Mouse (Mus musculus) hindbrain, embryonic 15.5 days (tissue): ENCODE measurements at regions not wholly inside any gene's neighbourhood (a gene's known extent, or its start where the extent isn't known, plus 50 kb on each side); places are given as distances from the start of the nearest gene placed in this dataset.

Experiments
- ATAC-seq: fragments of 200-750 bp; cut with Nextera tagmentation; 2 replicates; pipeline ENCODE4 v1.8.0; 2017; ENCODE audit warnings: low read depth, moderate number of reproducible peaks, moderate TSS enrichment; ENCODE audit not compliant: low FRiP score
- H3K27ac ChIP-seq: fragments of 300-500 bp; sonication (generic); replicated peaks from 2 replicates; pipeline ENCODE4 v1.5.1; 2015; ENCODE audit warnings: mild to moderate bottlenecking, inconsistent platforms
- H3K27me3 ChIP-seq: fragments of 300-500 bp; sonication (generic); 2 replicates; pipeline ENCODE4 v1.6.1; 2015; ENCODE audit warnings: control low read depth, inconsistent platforms
- H3K36me3 ChIP-seq: fragments of 300-500 bp; sonication (generic); 2 replicates; pipeline ENCODE4 v1.6.1; 2015; ENCODE audit warnings: control low read depth, inconsistent platforms
- H3K4me1 ChIP-seq: fragments of 300-500 bp; sonication (generic); replicated peaks from 2 replicates; pipeline ENCODE4 v1.6.1; 2015; ENCODE audit warnings: control low read depth, inconsistent platforms
- H3K4me2 ChIP-seq: fragments of 300-500 bp; sonication (generic); 2 replicates; pipeline ENCODE4 v1.6.1; 2015; ENCODE audit warnings: moderate library complexity, mild to moderate bottlenecking, inconsistent platforms
- H3K4me3 ChIP-seq: fragments of 300-500 bp; sonication (generic); 2 replicates; pipeline ENCODE4 v1.5.1; 2015; ENCODE audit warnings: mild to moderate bottlenecking, inconsistent platforms
- H3K9ac ChIP-seq: fragments of 300-500 bp; sonication (generic); 2 replicates; pipeline ENCODE4 v1.6.1; 2015; ENCODE audit warnings: inconsistent platforms
- H3K9me3 ChIP-seq: fragments of 300-500 bp; sonication (generic); 2 replicates; pipeline ENCODE4 v1.6.1; 2016; ENCODE audit warnings: control low read depth, inconsistent platforms
- WGBS: fragments of 180-500 bp; shearing (Covaris S2); methylation state at CpG from one replicate; pipeline ENCODE4 v1.1.7; 2015; 5-methylcytosine and 5-hydroxymethylcytosine counted together

- Histone ChIP-seq H3K36me3 (no peaks in the 10 kb centered on the region), H3K4me2 (no peak overlapping the region), H3K4me3 (no peak overlapping the region), H3K9ac (no peak overlapping the region), H3K9me3 (no peaks in the 10 kb centered on the region), H3K27me3 (no peaks in the 10 kb centered on the region), H3K27ac (0 out of 2 replicates have a peak overlapping the region, but pooled peaks have one; percentile 30), H3K4me1 (peaks cover 6% of the 10 kb centered on the region; the same call in 1 of the 2 replicates)
- ATAC-seq = no peak
- 62% methylated on average over 8 of the region's 8 CpGs for WGBS
These were observed 108.5 kb upstream of the Rxfp2 start for GRCm38 (mm10) chr5:149909971-149910370.

DNA sequence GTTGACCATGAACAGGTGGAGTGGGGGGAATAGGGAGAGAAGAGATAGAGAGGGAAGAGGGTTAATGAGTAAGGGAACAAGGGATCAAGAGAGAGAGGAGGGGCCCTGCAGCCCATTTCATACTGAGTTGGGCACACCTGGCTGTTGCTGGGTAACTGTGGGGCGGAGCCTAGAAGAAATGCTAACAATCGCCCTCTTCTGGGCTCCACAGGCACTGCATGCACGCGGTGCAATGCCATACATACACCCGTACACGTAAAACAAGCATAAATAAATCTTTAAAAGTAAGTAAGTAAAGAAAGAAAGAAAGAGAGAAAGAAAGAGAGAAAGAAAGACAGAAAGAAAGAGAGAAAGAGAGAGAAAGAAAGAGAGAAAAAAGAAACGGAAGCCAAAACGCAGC lies 106.5 kb upstream of the Rxfp2 start:
- Histone ChIP-seq H3K4me2 (no peak overlapping the region), H3K27ac (no peak overlapping the region), H3K27me3 (no peaks in the 10 kb centered on the region), H3K4me1 (peaks cover 6% of the 10 kb centered on the region; the same call in 1 of the 2 replicates), H3K9ac (no peak overlapping the region), H3K9me3 (no peaks in the 10 kb centered on the region), H3K36me3 (no peaks in the 10 kb centered on the region), H3K4me3 (no peak overlapping the region)
- no peak for ATAC-seq
- 90% methylated on average over 8 of the region's 8 CpGs for WGBS

- Histone ChIP-seq H3K27ac (no peak overlapping the region), H3K4me2 (no peak overlapping the region), H3K36me3 (no peaks in the 10 kb centered on the region), H3K9me3 (no peaks in the 10 kb centered on the region), H3K27me3 (no peaks in the 10 kb centered on the region), H3K4me3 (no peak overlapping the region), H3K9ac (no peak overlapping the region), H3K4me1 (no peaks in the 10 kb centered on the region)
- no peak for ATAC-seq
These were observed 102.7 kb upstream of the Rxfp2 start for GRCm38 (mm10) chr5:149915761-149916160.

DNA sequence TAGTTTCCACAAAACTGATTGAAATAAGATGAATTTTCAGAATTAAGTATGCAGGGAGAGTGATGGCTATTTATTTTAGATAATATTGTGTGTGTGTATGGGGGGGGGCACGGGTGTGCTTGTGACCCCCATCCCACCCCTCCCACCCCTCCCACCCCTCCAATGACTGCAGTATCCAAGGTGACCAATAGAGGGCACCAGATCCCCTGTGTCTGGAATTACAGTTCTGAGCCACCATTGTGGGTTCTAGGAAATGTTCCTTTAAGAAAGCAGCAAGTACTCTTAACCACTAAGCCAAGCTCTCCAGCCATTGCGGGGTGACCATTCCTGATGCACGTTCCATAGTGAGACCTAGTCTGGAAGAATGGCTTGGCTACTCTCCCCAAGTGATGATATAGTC lies 101.1 kb upstream of the Rxfp2 start:
- no peaks in the 10 kb centered on the region for H3K27me3 ChIP-seq
- H3K36me3 ChIP-seq = no peaks in the 10 kb centered on the region
- H3K4me2 ChIP-seq = no peak overlapping the region
- no peak overlapping the region for H3K4me3 ChIP-seq
- H3K27ac ChIP-seq = no peak overlapping the region
- no peak for ATAC-seq
- H3K9me3 ChIP-seq = no peaks in the 10 kb centered on the region
- H3K9ac ChIP-seq = no peak overlapping the region
- WGBS = 26% methylated on average over 3 of the region's 3 CpGs
- no peaks in the 10 kb centered on the region for H3K4me1 ChIP-seq

DNA sequence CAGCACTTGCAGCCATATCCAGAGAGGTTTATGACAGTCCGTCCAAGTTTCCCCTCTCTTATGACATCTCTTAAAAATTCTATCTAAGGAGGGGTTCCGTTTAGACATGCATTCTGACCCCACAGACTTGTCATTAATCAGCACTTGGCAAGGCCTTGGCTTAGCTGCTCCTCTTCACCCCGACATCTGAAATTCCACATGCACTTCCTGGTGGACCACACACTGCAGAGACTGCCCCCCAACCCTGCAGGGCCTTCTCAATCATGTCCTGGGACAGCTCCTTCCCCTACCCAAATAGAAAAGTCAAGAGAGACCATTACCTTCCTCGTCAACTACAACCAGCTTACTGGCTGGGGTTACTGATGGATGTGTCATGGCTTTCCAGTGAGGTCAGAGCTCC lies 99.4 kb upstream of the Rxfp2 start:
- no peak overlapping the region for H3K9ac ChIP-seq

DNA sequence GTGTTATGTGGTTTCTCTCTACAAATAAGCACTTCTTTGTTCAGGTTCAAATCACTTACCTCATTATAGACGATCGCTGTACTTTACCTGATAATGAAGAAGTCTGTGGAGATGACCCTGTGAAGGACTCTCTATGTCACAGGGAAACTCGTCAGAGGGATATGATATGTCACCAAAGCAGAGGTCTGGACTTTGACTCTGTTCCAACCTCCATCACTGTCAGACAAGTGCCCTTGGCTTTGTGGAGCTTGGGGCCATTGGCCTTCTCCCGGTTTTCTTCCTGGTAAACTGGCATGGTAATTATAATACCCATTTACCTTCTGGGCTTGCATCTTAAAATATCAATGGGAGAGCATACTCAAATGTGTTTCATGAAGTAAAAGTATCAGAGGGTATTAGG lies 98.1 kb upstream of the Rxfp2 start:
- no peaks in the 10 kb centered on the region for H3K36me3 ChIP-seq
- H3K9me3 ChIP-seq = no peaks in the 10 kb centered on the region
- ATAC-seq = no peak
- H3K4me3 ChIP-seq = no peak overlapping the region
- no peak overlapping the region for H3K27ac ChIP-seq
- 87% methylated on average over 4 of the region's 4 CpGs for WGBS
- no peaks in the 10 kb centered on the region for H3K27me3 ChIP-seq
- H3K4me1 ChIP-seq = no peaks in the 10 kb centered on the region
- H3K4me2 ChIP-seq = no peak overlapping the region
- H3K9ac ChIP-seq = no peak overlapping the region

More for the DNA sequence above, 99.4 kb upstream of the Rxfp2 start:
- Histone ChIP-seq H3K27me3 (no peaks in the 10 kb centered on the region), H3K4me2 (no peak overlapping the region), H3K36me3 (no peaks in the 10 kb centered on the region), H3K27ac (no peak overlapping the region), H3K9me3 (no peaks in the 10 kb centered on the region), H3K4me1 (no peaks in the 10 kb centered on the region), H3K4me3 (no peak overlapping the region)
- no peak for ATAC-seq
- 47% methylated on average over 4 of the region's 4 CpGs for WGBS

- Histone ChIP-seq H3K27ac (no peak overlapping the region), H3K9me3 (no peaks in the 10 kb centered on the region), H3K4me1 (no peaks in the 10 kb centered on the region), H3K9ac (no peak overlapping the region), H3K36me3 (no peaks in the 10 kb centered on the region), H3K4me2 (no peak overlapping the region), H3K4me3 (no peak overlapping the region), H3K27me3 (no peaks in the 10 kb centered on the region)
- WGBS = 83% methylated on average over 10 of the region's 10 CpGs
- no peak for ATAC-seq
These were observed 94.0 kb upstream of the Rxfp2 start for GRCm38 (mm10) chr5:149924501-149924900.

DNA sequence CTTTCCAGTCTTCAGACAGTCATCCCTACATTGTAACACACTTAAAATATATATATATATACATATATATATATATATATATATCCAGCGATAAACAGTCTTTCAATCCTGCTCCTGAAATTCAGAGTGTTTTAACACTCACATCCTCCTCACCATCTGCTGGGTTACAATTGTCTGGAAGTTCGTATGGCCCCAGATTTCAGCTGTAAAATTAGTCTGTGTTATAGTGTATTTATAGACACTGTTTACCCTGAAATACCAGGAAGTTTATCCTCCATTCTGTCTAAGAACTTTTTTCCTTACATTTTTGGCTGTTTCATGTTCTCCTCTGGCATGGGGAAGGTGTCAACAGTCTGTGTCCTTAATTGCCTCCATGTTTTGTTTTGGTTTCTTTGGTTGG lies 91.7 kb upstream of the Rxfp2 start:
- 75% methylated on average over 2 of the region's 2 CpGs for WGBS
- ATAC-seq = no peak
- Histone ChIP-seq H3K27ac (no peak overlapping the region), H3K27me3 (no peaks in the 10 kb centered on the region), H3K9ac (no peak overlapping the region), H3K36me3 (no peaks in the 10 kb centered on the region), H3K4me2 (no peak overlapping the region), H3K9me3 (no peaks in the 10 kb centered on the region), H3K4me1 (peaks cover 4% of the 10 kb centered on the region), H3K4me3 (no peak overlapping the region)

DNA sequence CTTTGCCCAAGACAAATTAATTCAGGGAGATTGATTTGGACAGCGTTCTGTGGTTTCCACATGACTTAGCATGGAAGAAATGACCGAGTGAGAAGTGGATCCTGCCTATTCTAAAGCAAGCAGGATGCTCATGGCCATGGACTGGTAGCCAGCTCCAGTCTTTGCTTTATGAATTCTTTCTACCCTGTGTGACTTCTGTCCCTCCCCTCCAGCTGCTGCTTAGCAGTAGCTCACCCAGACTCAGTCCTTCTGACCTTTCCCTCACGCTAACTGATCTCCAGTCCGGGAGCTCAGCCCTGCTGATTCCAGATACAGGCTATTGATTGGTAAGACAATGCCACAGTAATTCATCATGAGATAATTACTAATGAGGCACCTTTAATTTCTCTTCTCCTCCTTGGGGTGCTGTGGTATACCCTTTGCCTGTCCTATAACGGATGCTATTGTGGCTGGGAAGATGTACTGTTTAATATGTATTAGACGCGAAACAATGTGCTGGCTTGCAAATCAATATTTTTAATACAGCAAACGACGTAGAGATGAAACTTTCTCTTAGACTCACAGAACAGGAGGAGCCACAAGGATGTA lies 86.8 kb upstream of the Rxfp2 start:
- Histone ChIP-seq H3K27ac (peak overlapping the region; percentile 44; the same call in 1 of the 2 replicates), H3K9me3 (no peaks in the 10 kb centered on the region), H3K36me3 (no peaks in the 10 kb centered on the region), H3K4me1 (peaks cover 12% of the 10 kb centered on the region), H3K4me2 (no peak overlapping the region), H3K27me3 (no peaks in the 10 kb centered on the region), H3K9ac (no peak overlapping the region), H3K4me3 (no peak overlapping the region)
- peak; percentile 45; the same call in 1 of the 2 replicates for ATAC-seq
- WGBS = 28% methylated on average over 9 of the region's 9 CpGs

DNA sequence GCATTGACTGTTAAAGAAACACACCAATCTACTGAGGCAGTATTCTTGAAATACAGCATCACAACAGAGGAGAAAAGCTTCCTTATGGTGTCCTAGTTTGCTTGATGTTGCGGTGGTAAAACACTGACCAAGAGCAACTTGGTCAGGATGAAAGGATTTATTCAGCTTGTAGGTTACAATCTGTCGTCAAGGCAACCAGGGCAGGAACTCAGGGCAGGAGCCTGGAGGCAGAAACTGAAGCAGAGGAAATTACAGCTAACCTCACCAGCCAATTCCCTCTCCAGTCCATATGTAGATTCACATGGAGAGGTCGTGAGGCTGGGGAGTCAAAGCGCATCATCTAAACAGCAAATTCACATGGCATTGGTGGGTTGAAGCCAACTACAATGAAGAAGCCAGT lies 86.3 kb upstream of the Rxfp2 start:
- Histone ChIP-seq H3K27ac (peak overlapping the region; percentile 44; the same call in 1 of the 2 replicates), H3K4me2 (no peak overlapping the region), H3K27me3 (no peaks in the 10 kb centered on the region), H3K9ac (no peak overlapping the region), H3K4me1 (peaks cover 12% of the 10 kb centered on the region), H3K4me3 (no peak overlapping the region), H3K9me3 (no peaks in the 10 kb centered on the region), H3K36me3 (no peaks in the 10 kb centered on the region)
- 19% methylated on average over 4 of the region's 4 CpGs for WGBS
- no peak for ATAC-seq

DNA sequence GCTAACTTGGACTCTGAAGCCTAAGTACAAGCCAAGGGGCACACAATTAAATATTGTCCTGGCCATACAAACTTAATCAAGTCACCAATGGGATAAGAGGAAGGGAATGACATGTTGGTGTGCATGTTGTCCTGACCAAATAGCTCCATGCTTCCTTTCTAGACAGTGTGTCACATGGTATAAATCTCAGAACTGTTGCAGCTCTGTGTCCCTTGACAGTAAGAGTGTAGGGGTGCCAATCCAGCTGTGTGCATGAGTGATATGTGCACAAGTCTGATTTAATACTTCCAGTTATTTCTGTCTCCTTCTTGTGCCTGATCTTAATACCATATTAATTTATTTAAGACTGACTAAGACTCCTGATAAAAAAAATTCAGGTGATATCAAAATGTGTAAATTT lies 72.8 kb upstream of the Rxfp2 start:
- Histone ChIP-seq H3K4me3 (no peak overlapping the region), H3K27me3 (no peaks in the 10 kb centered on the region), H3K9me3 (no peaks in the 10 kb centered on the region), H3K36me3 (no peaks in the 10 kb centered on the region), H3K4me2 (no peak overlapping the region), H3K4me1 (no peaks in the 10 kb centered on the region), H3K9ac (no peak overlapping the region), H3K27ac (no peak overlapping the region)
- no peak for ATAC-seq

DNA sequence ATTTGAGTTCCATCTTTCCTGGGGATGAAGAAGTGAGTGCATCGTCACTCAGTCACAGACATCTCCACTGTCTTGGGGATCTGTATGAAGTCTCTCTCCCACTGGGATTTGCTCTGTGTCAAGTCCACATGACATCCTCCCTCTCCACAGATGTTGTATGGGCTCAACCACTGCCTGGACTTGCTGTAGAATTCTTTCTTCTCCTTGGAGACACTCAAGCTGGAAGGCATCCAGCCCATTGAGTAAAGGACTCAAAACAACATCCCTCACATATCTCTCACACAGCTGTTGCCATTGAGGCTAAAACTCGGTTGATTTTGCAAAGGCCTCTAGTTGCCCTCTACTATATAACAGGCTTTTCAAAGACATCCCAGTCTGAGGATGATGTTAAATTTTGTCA lies 71.0 kb upstream of the Rxfp2 start:
- Histone ChIP-seq H3K4me3 (no peak overlapping the region), H3K36me3 (no peaks in the 10 kb centered on the region), H3K4me2 (no peak overlapping the region), H3K9ac (no peak overlapping the region), H3K27ac (no peak overlapping the region), H3K27me3 (no peaks in the 10 kb centered on the region), H3K4me1 (no peaks in the 10 kb centered on the region), H3K9me3 (no peaks in the 10 kb centered on the region)
- WGBS = 72% methylated on average over 2 of the region's 2 CpGs
- ATAC-seq = no peak

- H3K4me2 ChIP-seq = no peak overlapping the region
- WGBS = 72% methylated on average over 4 of the region's 4 CpGs
- no peaks in the 10 kb centered on the region for H3K9me3 ChIP-seq
- no peaks in the 10 kb centered on the region for H3K36me3 ChIP-seq
- H3K4me3 ChIP-seq = no peak overlapping the region
- ATAC-seq = no peak
- no peak overlapping the region for H3K9ac ChIP-seq
- H3K27ac ChIP-seq = no peak overlapping the region
- H3K27me3 ChIP-seq = no peaks in the 10 kb centered on the region
- H3K4me1 ChIP-seq = no peaks in the 10 kb centered on the region
These were observed 61.5 kb upstream of the Rxfp2 start for GRCm38 (mm10) chr5:149956931-149957330.
